Comparison of ENCODE assay signal across 11 mouse cellular contexts in the genomic region with DNA sequence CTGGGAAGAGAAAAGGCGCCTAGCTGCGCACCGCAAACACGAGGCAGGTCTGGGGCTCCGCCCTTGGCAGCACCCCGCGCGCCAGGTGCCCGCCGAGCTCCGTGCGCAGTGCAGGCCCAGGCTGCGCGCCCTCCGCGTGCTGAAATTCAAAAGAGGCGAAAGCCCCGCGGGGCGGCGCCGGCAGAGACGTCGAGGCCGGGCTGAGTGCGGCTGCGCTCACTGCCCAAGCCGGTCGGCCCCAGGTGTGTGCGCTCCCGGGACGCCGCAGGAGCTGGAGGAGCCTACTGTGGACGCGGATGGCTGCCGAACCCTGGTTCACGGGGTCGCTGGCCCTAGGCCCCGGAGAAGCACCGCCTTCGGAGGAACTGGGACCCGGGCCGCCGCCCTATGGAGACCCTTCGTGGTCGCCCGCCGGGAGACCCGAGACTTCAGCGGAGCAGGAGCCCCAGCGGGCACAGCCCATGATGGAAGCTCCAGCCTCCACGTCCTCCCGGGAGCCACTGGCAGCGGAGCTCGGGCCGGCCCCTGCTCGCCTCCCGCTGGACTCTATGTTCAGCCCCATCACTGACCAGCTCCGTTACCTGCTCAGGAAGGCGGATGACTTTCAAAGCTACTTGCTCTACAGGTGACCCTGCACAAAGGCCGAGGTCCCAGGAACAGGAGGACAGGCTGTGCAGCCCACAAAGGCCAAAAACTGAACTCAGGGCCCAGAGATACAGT. TPM values are rescaled to one million over a fixed set of nuclear protein-coding genes. Genes with fewer than 3 reads are reported as not detected.
DNase-seq lines count a peak whose midpoint lies in the region; ATAC-seq and TF ChIP-seq lines count a peak whose summit lies in the region.
"Had no signal": no experiment of that assay in that cellular context is flagged by ENCODE, and none has a peak within 500 bp of the region (broad histone marks: within the 10 kb centered on the region; RNA-seq: fewer than 3 reads in every experiment).

A gene (plus strand): TSS at position 222 of the 720 bp plus-strand sequence.

- no peak for DNase-seq in kidney, postnatal 14 days
- DNase-seq in hindbrain, postnatal 0 days (ENCODE audit: low spot score): no peak
- no peak for DNase-seq in layer of hippocampus, postnatal 10 days (ENCODE audit: low spot score in 2 of 2)
- no peak for DNase-seq in layer of hippocampus, postnatal 25 days (ENCODE audit: extremely low spot score in 1 of 2, low spot score in 1 of 2)
- DNase-seq: right cerebral cortex, adult 18-20 months had no signal

- H3K36me3 ChIP-seq in kidney, embryonic 16.5 days (ENCODE audit: insufficient read depth, low read length): peaks cover 18% of the 10 kb centered on the region
- peaks cover 20% of the 10 kb centered on the region for H3K36me3 ChIP-seq in embryonic facial prominence, embryonic 15.5 days
- peaks cover 4% of the 10 kb centered on the region; the same call in 1 of the 2 replicates for H3K36me3 ChIP-seq in hindbrain, postnatal 0 days (ENCODE audit: insufficient read depth, low read length)
- peaks cover 20% of the 10 kb centered on the region for H3K36me3 ChIP-seq in neural tube, embryonic 13.5 days

- 0 out of 2 replicates have a peak within 1 kb of the TSS, but pooled peaks have one; percentile 1 for H3K9ac ChIP-seq in kidney, embryonic 16.5 days (replicated peaks; ENCODE audit: low read length)
- 0 out of 2 replicates have a peak within 1 kb of the TSS, but pooled peaks have one; percentile 6 for H3K9ac ChIP-seq in embryonic facial prominence, embryonic 15.5 days
- H3K9ac ChIP-seq in hindbrain, postnatal 0 days (replicated peaks; ENCODE audit: low read length): peak within 1 kb of the TSS; percentile 17; the same call in 1 of the 2 replicates
- peak within 1 kb of the TSS; percentile 49; the same call in 1 of the 2 replicates for H3K9ac ChIP-seq in neural tube, embryonic 13.5 days

- peak within 1 kb of the TSS; percentile 28 for H3K4me2 ChIP-seq in kidney, embryonic 16.5 days (replicated peaks; ENCODE audit: low read depth, low read length)
- peak within 1 kb of the TSS; percentile 34 for H3K4me2 ChIP-seq in embryonic facial prominence, embryonic 15.5 days (replicated peaks)
- H3K4me2 ChIP-seq in hindbrain, postnatal 0 days (ENCODE audit: low read depth, low read length): no peak within 1 kb of the TSS
- H3K4me2 ChIP-seq in neural tube, embryonic 13.5 days: peak within 1 kb of the TSS; percentile 28

- no peak within 1 kb of the TSS for H3K27ac ChIP-seq in kidney, embryonic 16.5 days (ENCODE audit: low read length)
- H3K27ac ChIP-seq in embryonic facial prominence, embryonic 15.5 days (replicated peaks): no peak within 1 kb of the TSS
- H3K27ac ChIP-seq in hindbrain, postnatal 0 days: no peak within 1 kb of the TSS
- no peak within 1 kb of the TSS for H3K27ac ChIP-seq in neural tube, embryonic 13.5 days (replicated peaks)

- H3K4me3 ChIP-seq in kidney, embryonic 16.5 days (ENCODE audit: low read length): no peak within 1 kb of the TSS
- H3K4me3 ChIP-seq in embryonic facial prominence, embryonic 15.5 days (replicated peaks): peak within 1 kb of the TSS; percentile 10; the same call in 1 of the 2 replicates
- H3K4me3 ChIP-seq in hindbrain, postnatal 0 days (ENCODE audit: low read length): no peak within 1 kb of the TSS
- H3K4me3 ChIP-seq in neural tube, embryonic 13.5 days: peak within 1 kb of the TSS; percentile 11

- WGBS in kidney, embryonic 16.5 days: 33% methylated on average over 61 of the region's 61 CpGs
- 29% methylated on average over 61 of the region's 61 CpGs for WGBS in embryonic facial prominence, embryonic 15.5 days
- WGBS in hindbrain, postnatal 0 days: 31% methylated on average over 60 of the region's 61 CpGs
- WGBS in neural tube, embryonic 13.5 days: 17% methylated on average over 61 of the region's 61 CpGs

- peaks cover 34% of the 10 kb centered on the region for H3K4me1 ChIP-seq in kidney, embryonic 16.5 days (ENCODE audit: insufficient read depth, low read length)
- H3K4me1 ChIP-seq in embryonic facial prominence, embryonic 15.5 days: peaks cover 43% of the 10 kb centered on the region
- 0 out of 2 replicates have a peak, but pooled peaks cover 7% of the 10 kb centered on the region for H3K4me1 ChIP-seq in hindbrain, postnatal 0 days (ENCODE audit: insufficient read depth, low read length)
- H3K4me1 ChIP-seq in neural tube, embryonic 13.5 days (replicated peaks): peaks cover 44% of the 10 kb centered on the region

- H3K27me3 ChIP-seq in kidney, embryonic 16.5 days (ENCODE audit: insufficient read depth, low read length): no peaks in the 10 kb centered on the region
- no peaks in the 10 kb centered on the region for H3K27me3 ChIP-seq in embryonic facial prominence, embryonic 15.5 days
- H3K27me3 ChIP-seq in hindbrain, postnatal 0 days (ENCODE audit: insufficient read depth, low read length): no peaks in the 10 kb centered on the region
- peaks cover 33% of the 10 kb centered on the region for H3K27me3 ChIP-seq in neural tube, embryonic 13.5 days

- no peaks in the 10 kb centered on the region for H3K9me3 ChIP-seq in kidney, embryonic 16.5 days (ENCODE audit: low read length)
- H3K9me3 ChIP-seq in embryonic facial prominence, embryonic 15.5 days (replicated peaks): no peaks in the 10 kb centered on the region
- H3K9me3 ChIP-seq in hindbrain, postnatal 0 days (ENCODE audit: low read length): no peaks in the 10 kb centered on the region
- H3K9me3 ChIP-seq in neural tube, embryonic 13.5 days: no peaks in the 10 kb centered on the region

- TF ChIP-seq CTCF in hindbrain, postnatal 0 days (IDR thresholded peaks at IDR 0.05; ENCODE audit: low read depth): no peak

- ATAC-seq in kidney, embryonic 16.5 days (ENCODE audit: low FRiP score, low TSS enrichment): no peak
- ATAC-seq in embryonic facial prominence, embryonic 15.5 days (ENCODE audit: insufficient number of reproducible peaks, low FRiP score, low TSS enrichment, low read depth): no peak
- ATAC-seq in hindbrain, postnatal 0 days: no peak
- no peak for ATAC-seq in neural tube, embryonic 13.5 days (ENCODE audit: low read depth)
- ATAC-seq: activated CD4-positive, CD25-positive, alpha-beta regulatory T cell, adult 4 months; inflammation-experienced regulatory T-cells, adult 6 months; lung, postnatal 0 days had no signal

RNA-seq across cellular contexts. Expression of the gene that starts here (rescaled TPM):
- 0.51 and 1.1 TPM in 2 replicates for polyA plus RNA-seq in kidney, embryonic 16.5 days (2015; fragmentation: Nextera tagmentation; extraction: Ambion mirVana)
- polyA plus RNA-seq in embryonic facial prominence, embryonic 15.5 days (2015; fragmentation: Nextera tagmentation; extraction: Ambion mirVana): 1.2 and 1.8 TPM in 2 replicates
- total RNA-seq in hindbrain, postnatal 0 days (2014; rRNA removed): not detected in 2 replicates
- 0.49 and 0.51 TPM in 2 replicates for polyA plus RNA-seq in hindbrain, postnatal 0 days (2015; fragmentation: Nextera tagmentation; extraction: Ambion mirVana)
- 0.62 and 0.87 TPM in 2 replicates for polyA plus RNA-seq in neural tube, embryonic 13.5 days (2015; fragmentation: Nextera tagmentation; extraction: Ambion mirVana)
- under 1 TPM; 0.49 to 0.66 TPM for total RNA-seq in layer of hippocampus, postnatal 10 days (2021)
- under 1 TPM; 0.20 to 0.33 TPM for total RNA-seq in layer of hippocampus, postnatal 25 days (2021)

Comparison
In these comparisons a context has a peak if more than half of its experiments do, and no peak if none do; other contexts are left out.
1. H3K4me3 ChIP-seq: peak in embryonic facial prominence, embryonic 15.5 days (single experiment) and neural tube, embryonic 13.5 days (single experiment); none in kidney, embryonic 16.5 days (single experiment) and hindbrain, postnatal 0 days (single experiment).
2. Peak in every context shown above with its lines, with median percentiles within 50 percentile points of each other: H3K9ac ChIP-seq.